Mouse (Mus musculus) brain, embryonic 14.5 days (tissue): Measurements from ENCODE around the gene Ankrd31.

Experiments
- CTCF ChIP-seq: fragments of 200-500 bp; IDR thresholded peaks from 2 replicates; pipeline ENCODE4 v1.5.1; 2012; ENCODE audit warnings: inconsistent platforms, mild to moderate bottlenecking, moderate library complexity, borderline replicate concordance; ENCODE audit not compliant: insufficient read depth, insufficient read length; ENCODE audit errors: extremely low read depth
- POLR2A ChIP-seq: fragments of 200-500 bp; IDR thresholded peaks from 2 replicates; pipeline ENCODE4 v1.6.1; 2012; ENCODE audit warnings: mild to moderate bottlenecking, inconsistent platforms, borderline replicate concordance; ENCODE audit not compliant: poor library complexity, insufficient read depth, insufficient read length, severe bottlenecking; ENCODE audit errors: extremely low read depth

- no peak for TF ChIP-seq CTCF
- no peak for TF ChIP-seq POLR2A
Observed at GRCm38 (mm10) chr13:96889985-96890384, 141.9 kb downstream of the Ankrd31 start.
